Mouse (Mus musculus): Measurements from ENCODE around the gene Dppa5a. TPM values are rescaled to one million over a fixed set of nuclear protein-coding genes. Genes with fewer than 3 reads are reported as not detected.

Gene Dppa5a
- polyA plus RNA-seq, 1 experiment from 2014 or later, result not detected

- no peaks in the 10 kb centered on the region for H3K36me3 ChIP-seq
- no peaks in the 10 kb centered on the region for H3K9me3 ChIP-seq (replicated peaks)
- no peak overlapping the region for H3K4me3 ChIP-seq
- no peak overlapping the region for H3K27ac ChIP-seq
- H3K4me1 ChIP-seq, result peaks cover 19% of the 10 kb centered on the region
- peaks cover 24% of the 10 kb centered on the region for H3K27me3 ChIP-seq (ENCODE audit: low read depth, poor library complexity, severe bottlenecking)
- no peak for DNase-seq (ENCODE audit: low spot score)
- 52% methylated on average over 4 of the region's 4 CpGs for WGBS
Measured at GRCm38 (mm10) chr9:78375486-78375885, 7.5 kb upstream of the Dppa5a start.

- 83% methylated on average over 1 of the region's 1 CpGs for WGBS
- Histone ChIP-seq H3K36me3 (no peaks in the 10 kb centered on the region), H3K27ac (no peak overlapping the region), H3K4me3 (no peak overlapping the region), H3K9me3 (replicated peaks) (no peaks in the 10 kb centered on the region), H3K27me3 (ENCODE audit: low read depth, poor library complexity, severe bottlenecking) (peaks cover 24% of the 10 kb centered on the region), H3K4me1 (peaks cover 19% of the 10 kb centered on the region)
- no peak for DNase-seq (ENCODE audit: low spot score)
Measured at GRCm38 (mm10) chr9:78374885-78375389, 7.0 kb upstream of the Dppa5a start.

DNA sequence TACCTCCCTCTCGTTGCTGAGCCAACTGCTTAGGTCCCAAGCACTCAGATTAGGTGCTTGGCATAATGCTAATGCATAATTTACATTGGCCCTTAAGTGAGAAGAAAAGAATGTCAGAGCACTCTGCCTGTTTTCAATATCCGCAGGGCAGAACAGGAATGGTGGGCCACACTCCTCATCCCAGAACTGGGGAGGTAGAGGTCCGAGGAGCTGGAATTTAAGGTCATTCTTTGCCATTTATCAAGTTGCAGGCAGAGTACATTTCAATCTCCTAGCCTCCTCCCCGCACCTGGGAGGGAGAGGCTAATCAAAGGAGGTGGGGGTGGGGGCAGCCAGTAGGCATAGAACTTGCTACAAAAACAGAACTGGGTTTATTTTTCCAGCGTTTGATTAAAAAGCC lies 6.4 kb upstream of the Dppa5a start:
- H3K4me1 ChIP-seq, result peaks cover 19% of the 10 kb centered on the region
- 45% methylated on average over 5 of the region's 5 CpGs for WGBS
- H3K4me3 ChIP-seq, result no peak overlapping the region
- peaks cover 18% of the 10 kb centered on the region for H3K27me3 ChIP-seq (ENCODE audit: low read depth, poor library complexity, severe bottlenecking)
- H3K27ac ChIP-seq, result no peak overlapping the region
- H3K36me3 ChIP-seq, result no peaks in the 10 kb centered on the region
- no peak for DNase-seq (ENCODE audit: low spot score)
- no peaks in the 10 kb centered on the region for H3K9me3 ChIP-seq (replicated peaks)

DNA sequence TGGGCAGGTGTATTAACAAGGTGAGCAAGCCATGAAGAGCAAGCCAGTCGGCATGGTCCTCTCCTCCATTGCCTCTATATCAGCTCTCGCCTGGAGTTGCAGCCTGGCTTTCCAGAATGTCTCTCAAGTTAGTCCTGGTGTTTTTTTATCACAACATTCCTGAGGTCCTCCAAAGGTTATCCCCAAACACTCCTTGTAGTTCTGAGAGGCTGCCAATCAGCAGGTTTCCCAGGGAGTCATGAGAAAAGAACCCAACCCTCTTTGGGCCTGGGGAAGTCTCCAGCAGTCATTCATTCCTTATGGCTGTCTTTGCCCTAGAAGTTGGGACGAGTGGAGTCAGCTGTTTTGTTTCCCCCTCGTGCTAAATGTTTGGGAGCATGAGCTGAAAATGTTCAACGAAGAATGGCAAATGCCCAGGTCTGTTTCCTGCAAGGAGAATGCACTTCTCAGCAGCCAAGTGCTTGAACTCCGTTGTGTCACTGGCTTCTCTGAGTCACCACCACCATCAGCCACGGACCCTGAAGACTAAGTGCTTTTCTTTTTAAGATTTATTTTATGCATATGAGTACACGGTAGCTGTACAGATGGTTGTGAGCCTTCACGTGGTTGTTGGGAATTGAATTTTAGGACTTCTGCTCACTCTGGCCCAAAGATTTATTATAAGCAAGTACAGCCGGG lies 5.0 kb upstream of the Dppa5a start:
- no peak overlapping the region for H3K27ac ChIP-seq
- H3K27me3 ChIP-seq (ENCODE audit: low read depth, poor library complexity, severe bottlenecking), result peaks cover 6% of the 10 kb centered on the region
- DNase-seq (ENCODE audit: low spot score), result no peak
- peaks cover 12% of the 10 kb centered on the region for H3K4me1 ChIP-seq
- no peaks in the 10 kb centered on the region for H3K9me3 ChIP-seq (replicated peaks)
- H3K4me3 ChIP-seq, result no peak overlapping the region
- H3K36me3 ChIP-seq, result no peaks in the 10 kb centered on the region
- WGBS, result 88% methylated on average over 10 of the region's 10 CpGs

DNA sequence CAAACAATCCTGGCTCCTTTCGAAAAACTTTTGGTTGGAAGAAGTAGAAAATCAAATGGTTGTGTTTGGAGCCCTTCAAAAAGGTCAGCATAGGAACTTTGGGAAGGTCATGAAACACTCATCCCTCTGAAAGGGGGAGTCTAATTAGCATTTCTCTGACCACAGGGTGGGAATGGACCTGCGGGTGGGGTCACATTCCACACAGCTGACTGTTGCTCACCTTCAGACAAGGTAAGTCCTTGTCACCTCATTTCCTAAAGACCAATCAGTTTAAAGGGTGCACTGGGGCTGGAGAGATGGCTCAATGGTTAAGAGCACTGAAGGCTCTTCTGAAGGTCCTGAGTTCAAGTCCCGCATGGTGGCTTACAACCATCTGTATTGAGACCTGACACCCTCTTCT lies 3.5 kb upstream of the Dppa5a start:
- no peak overlapping the region for H3K4me3 ChIP-seq
- H3K9me3 ChIP-seq (replicated peaks), result no peaks in the 10 kb centered on the region
- no peak for DNase-seq (ENCODE audit: low spot score)
- H3K27ac ChIP-seq, result no peak overlapping the region
- 94% methylated on average over 3 of the region's 3 CpGs for WGBS
- no peaks in the 10 kb centered on the region for H3K36me3 ChIP-seq
- peaks cover 7% of the 10 kb centered on the region; the same call in 1 of the 2 replicates for H3K4me1 ChIP-seq
- H3K27me3 ChIP-seq (ENCODE audit: low read depth, poor library complexity, severe bottlenecking), result no peaks in the 10 kb centered on the region; the same call in 1 of the 2 replicates

- Histone ChIP-seq H3K4me3 (no peak overlapping the region), H3K9me3 (replicated peaks) (no peaks in the 10 kb centered on the region), H3K36me3 (no peaks in the 10 kb centered on the region), H3K4me1 (peaks cover 7% of the 10 kb centered on the region; the same call in 1 of the 2 replicates), H3K27me3 (ENCODE audit: low read depth, poor library complexity, severe bottlenecking) (no peaks in the 10 kb centered on the region), H3K27ac (no peak overlapping the region)
- 93% methylated on average over 7 of the region's 7 CpGs for WGBS
- no peak for DNase-seq (ENCODE audit: low spot score)
Measured at GRCm38 (mm10) chr9:78369786-78370185, 1.8 kb upstream of the Dppa5a start.

DNA sequence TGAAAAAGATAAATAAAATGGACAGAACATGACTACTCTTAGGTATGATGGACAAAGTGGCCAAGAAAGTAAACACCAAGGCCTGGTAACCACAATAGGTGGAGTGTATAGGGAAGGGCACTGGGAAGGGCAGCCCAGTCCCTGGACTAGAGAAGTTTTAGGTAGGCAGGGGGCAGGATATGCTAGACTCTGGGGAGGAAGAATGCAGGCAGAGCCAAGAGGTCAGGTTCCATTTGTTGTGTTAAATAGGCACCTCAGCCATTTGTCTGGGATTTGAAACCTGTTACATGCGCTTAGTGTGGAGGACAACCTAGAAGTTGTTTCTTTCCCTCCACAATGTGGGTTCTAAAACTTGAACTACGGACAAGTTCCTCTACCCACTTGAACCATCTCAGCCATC lies 1.4 kb upstream of the Dppa5a start:
- peaks cover 4% of the 10 kb centered on the region; the same call in 1 of the 2 replicates for H3K4me1 ChIP-seq
- no peaks in the 10 kb centered on the region for H3K27me3 ChIP-seq (ENCODE audit: low read depth, poor library complexity, severe bottlenecking)
- H3K27ac ChIP-seq, result no peak overlapping the region
- no peak overlapping the region for H3K4me3 ChIP-seq
- no peaks in the 10 kb centered on the region for H3K9me3 ChIP-seq (replicated peaks)
- 88% methylated on average over 2 of the region's 2 CpGs for WGBS
- H3K36me3 ChIP-seq, result no peaks in the 10 kb centered on the region
- DNase-seq (ENCODE audit: low spot score), result no peak

DNA sequence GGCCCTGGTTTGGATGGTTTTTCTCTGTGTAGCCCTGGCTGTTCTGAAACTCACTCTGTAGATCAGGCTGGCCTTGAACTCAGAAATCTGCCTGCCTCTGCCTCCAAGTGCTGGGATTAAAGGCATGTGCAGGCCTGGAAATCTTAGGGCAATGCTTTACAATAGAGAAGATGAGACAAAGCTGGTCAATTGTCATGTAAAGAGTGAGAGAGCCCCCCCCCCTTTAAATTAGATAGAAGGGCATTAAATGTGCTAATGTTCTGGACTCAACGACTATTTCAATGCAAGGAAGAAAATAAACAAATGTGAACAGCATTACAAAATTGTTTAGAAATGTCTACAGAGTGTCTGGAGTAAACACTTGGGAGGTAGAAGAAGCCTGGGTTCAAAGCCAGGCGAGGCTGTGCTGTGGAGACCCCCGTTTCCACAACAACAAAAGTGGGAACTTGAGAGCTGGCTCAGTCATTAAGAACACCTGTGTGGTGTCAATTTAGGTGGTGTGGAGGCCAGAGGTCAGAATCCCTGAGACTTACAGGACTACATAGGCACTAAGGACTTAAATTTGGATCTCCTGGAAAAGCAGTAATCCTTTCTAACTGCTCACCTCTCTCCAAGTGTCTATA lies 805 bp upstream of the Dppa5a start:
- 74% methylated on average over 3 of the region's 3 CpGs for WGBS
- Histone ChIP-seq H3K4me3 (no peak overlapping the region), H3K27ac (no peak overlapping the region), H3K4me1 (no peaks in the 10 kb centered on the region), H3K9me3 (replicated peaks) (no peaks in the 10 kb centered on the region), H3K36me3 (no peaks in the 10 kb centered on the region), H3K27me3 (ENCODE audit: low read depth, poor library complexity, severe bottlenecking) (no peaks in the 10 kb centered on the region)
- DNase-seq (ENCODE audit: low spot score), result no peak

DNA sequence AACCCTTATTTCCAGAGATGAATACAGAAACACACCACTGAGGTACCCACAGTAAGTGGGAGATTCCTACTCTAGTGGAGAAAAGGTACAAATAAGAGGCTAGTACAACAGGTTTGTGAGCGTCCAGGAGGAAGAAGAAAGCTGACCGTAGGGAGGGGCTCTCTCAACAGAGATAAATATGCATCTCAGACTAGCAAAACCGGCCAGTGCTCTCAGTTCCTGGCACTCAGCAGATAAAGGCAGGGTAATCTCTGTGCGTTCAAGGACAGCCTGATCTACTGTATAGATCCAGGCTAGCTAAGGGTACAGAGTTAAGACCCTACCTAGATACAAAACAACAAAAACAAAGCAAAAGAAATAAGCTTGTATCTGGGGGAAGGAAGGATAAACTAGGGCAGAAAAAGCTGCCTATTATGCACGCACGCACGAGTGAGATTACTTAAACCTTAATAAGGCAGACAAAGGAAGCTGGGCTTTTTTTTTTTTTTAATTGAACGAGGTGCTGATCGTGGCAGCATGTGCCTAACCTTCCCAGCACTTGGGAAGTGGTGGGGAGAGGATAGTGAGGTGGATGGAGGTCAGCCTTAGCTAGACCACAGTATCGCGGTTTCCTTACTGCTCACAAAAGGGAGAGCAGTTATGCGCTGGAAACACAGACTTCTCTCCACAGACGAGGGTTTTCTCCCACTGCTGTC lies 2.0 kb downstream of the Dppa5a start:
- WGBS, result 79% methylated on average over 13 of the region's 13 CpGs
- H3K27ac ChIP-seq, result no peak overlapping the region
- H3K4me3 ChIP-seq, result no peak overlapping the region

DNA sequence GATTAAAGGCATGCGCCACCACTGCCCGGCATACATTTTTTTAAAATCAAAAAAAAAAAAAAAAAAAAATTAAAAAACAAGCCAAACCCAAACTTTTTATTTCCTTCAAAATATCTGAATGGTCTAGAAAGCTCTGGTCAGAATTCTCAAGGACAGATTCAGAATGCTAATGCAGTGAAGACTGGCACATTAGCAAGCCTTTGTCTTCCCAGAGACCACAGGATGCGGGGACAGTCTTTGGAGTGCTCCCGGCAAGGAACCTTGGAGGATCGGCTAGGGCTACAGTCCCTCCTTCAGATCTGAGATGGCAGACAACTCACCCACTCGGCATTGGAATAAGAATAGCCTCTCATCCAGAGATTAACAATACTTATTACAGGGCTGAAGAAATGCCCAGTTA lies 3.3 kb downstream of the Dppa5a start:
- Histone ChIP-seq H3K4me3 (no peak overlapping the region), H3K4me1 (no peaks in the 10 kb centered on the region; the same call in 1 of the 2 replicates), H3K9me3 (replicated peaks) (no peaks in the 10 kb centered on the region), H3K27ac (no peak overlapping the region), H3K36me3 (no peaks in the 10 kb centered on the region), H3K27me3 (ENCODE audit: low read depth, poor library complexity, severe bottlenecking) (no peaks in the 10 kb centered on the region)
- WGBS, result 93% methylated on average over 6 of the region's 6 CpGs
- no peak for DNase-seq (ENCODE audit: low spot score)

More for the DNA sequence above, 2.0 kb downstream of the Dppa5a start:
- no peaks in the 10 kb centered on the region for H3K36me3 ChIP-seq
- no peaks in the 10 kb centered on the region for H3K27me3 ChIP-seq (ENCODE audit: low read depth, poor library complexity, severe bottlenecking)
- no peak for DNase-seq (ENCODE audit: low spot score)
- H3K9me3 ChIP-seq (replicated peaks), result no peaks in the 10 kb centered on the region
- no peaks in the 10 kb centered on the region; the same call in 1 of the 2 replicates for H3K4me1 ChIP-seq

DNA sequence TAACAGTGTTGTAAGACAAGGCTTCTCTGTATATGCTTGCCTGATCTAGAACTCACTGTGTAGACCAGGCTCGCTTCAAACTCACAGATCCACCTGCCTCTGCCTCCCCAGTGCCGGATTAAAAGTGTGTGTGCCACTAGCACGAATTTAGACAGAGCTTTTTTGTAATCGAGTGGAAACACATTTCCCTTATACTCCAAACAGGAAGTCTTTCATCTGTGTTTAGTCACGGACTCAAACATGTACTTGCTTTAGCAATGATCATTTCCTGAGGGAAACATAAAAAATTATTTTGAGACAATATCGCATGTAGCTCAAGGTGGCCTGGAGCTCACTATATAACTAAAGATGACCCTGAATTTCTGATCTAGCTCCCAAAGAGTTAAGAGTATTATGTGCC lies 4.6 kb downstream of the Dppa5a start:
- DNase-seq (ENCODE audit: low spot score), result no peak
- H3K36me3 ChIP-seq, result no peaks in the 10 kb centered on the region
- no peak overlapping the region for H3K4me3 ChIP-seq
- 78% methylated on average over 6 of the region's 6 CpGs for whole genome bisulfite sequencing
- H3K27me3 ChIP-seq (ENCODE audit: low read depth, poor library complexity, severe bottlenecking), result no peaks in the 10 kb centered on the region
- no peak overlapping the region for H3K27ac ChIP-seq
- no peaks in the 10 kb centered on the region; the same call in 1 of the 2 replicates for H3K4me1 ChIP-seq
- H3K9me3 ChIP-seq (replicated peaks), result no peaks in the 10 kb centered on the region

- no peak overlapping the region for H3K4me3 ChIP-seq
- no peak for DNase-seq (ENCODE audit: low spot score)
- WGBS, result 28% methylated on average over 2 of the region's 2 CpGs
- H3K9me3 ChIP-seq (replicated peaks), result no peaks in the 10 kb centered on the region
- H3K27me3 ChIP-seq (ENCODE audit: low read depth, poor library complexity, severe bottlenecking), result no peaks in the 10 kb centered on the region
- no peaks in the 10 kb centered on the region for H3K36me3 ChIP-seq
- H3K4me1 ChIP-seq, result no peaks in the 10 kb centered on the region; the same call in 1 of the 2 replicates
- no peak overlapping the region for H3K27ac ChIP-seq
Measured at GRCm38 (mm10) chr9:78360484-78360872, 7.5 kb downstream of the Dppa5a start.
